Mouse (Mus musculus): Measurements from ENCODE around the gene Prss56. TPM values are rescaled to one million over a fixed set of nuclear protein-coding genes. Genes with fewer than 3 reads are reported as not detected.

The Prss56 gene
- total and polyA plus RNA-seq, 2 experiments from 2014 or later: 0.31 to 0.46 TPM

DNA sequence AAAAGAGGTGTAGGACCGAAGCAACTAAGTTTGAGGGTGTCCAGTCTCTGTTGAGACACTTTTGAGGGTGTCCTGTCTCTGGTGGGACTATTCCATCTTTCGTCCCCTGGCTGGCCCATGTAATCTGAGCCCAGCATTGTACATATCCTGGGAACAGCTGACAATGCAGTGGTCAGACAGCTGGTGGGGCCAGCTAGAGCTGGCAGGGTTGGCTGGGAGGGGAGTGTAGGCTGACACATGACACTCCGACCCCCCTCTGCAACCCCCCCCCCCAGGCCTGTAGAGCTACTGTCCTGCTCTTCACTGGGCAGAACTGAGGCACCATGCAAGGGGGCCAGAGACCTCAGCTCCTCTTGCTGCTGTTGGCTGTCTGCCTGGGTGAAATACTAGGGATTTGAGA, 22.4 kb downstream of the Prss56 start:
- DNase-seq (ENCODE audit: low spot score) (no peak), ATAC-seq (no peak)
- Histone ChIP-seq H3K4me2 (ENCODE audit: low read depth, low read length) (no peak overlapping the region), H3K4me1 (ENCODE audit: insufficient read depth, low read length) (no peaks in the 10 kb centered on the region), H3K27ac (no peak overlapping the region), H3K36me3 (ENCODE audit: insufficient read depth, low read length) (no peaks in the 10 kb centered on the region), H3K27me3 (ENCODE audit: insufficient read depth, low read length) (no peaks in the 10 kb centered on the region), H3K9me3 (ENCODE audit: low read length) (no peaks in the 10 kb centered on the region), H3K4me3 (ENCODE audit: low read length) (no peak overlapping the region), H3K9ac (replicated peaks; ENCODE audit: low read length) (no peak overlapping the region)
- TF ChIP-seq CTCF (IDR thresholded peaks at IDR 0.05; ENCODE audit: low read depth): no peak
- WGBS: 49% methylated on average over 3 of the region's 3 CpGs

DNA sequence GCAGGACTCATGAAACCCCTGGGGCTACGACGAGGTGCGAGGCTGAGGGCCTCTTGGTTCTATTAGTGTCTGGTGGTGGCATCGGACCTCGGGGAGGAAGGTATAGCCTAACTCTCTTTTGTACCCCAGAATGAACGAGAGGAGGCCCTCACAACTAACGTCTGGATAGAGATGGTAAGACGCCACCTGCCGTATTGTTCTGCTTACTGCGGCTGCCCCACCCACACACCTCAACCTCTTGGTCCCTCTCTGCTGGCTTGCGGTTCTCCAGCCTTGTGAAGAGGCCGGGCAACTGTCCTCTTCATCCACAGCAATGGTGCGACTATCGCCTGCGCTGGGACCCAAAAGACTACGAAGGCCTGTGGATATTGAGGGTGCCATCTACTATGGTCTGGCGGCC, 23.2 kb downstream of the Prss56 start:
- no peak overlapping the region for H3K4me2 ChIP-seq (ENCODE audit: low read depth, low read length)
- H3K9ac ChIP-seq (replicated peaks; ENCODE audit: low read length): no peak overlapping the region
- H3K27me3 ChIP-seq (ENCODE audit: insufficient read depth, low read length): no peaks in the 10 kb centered on the region
- 26% methylated on average over 17 of the region's 17 CpGs for WGBS
- peak; percentile 49 for TF ChIP-seq CTCF (IDR thresholded peaks at IDR 0.05; ENCODE audit: low read depth)
- H3K36me3 ChIP-seq (ENCODE audit: insufficient read depth, low read length): no peaks in the 10 kb centered on the region
- ATAC-seq (no peak), DNase-seq (ENCODE audit: low spot score) (no peak)
- H3K9me3 ChIP-seq (ENCODE audit: low read length): no peaks in the 10 kb centered on the region
- no peak overlapping the region for H3K27ac ChIP-seq
- no peaks in the 10 kb centered on the region for H3K4me1 ChIP-seq (ENCODE audit: insufficient read depth, low read length)
- H3K4me3 ChIP-seq (ENCODE audit: low read length): no peak overlapping the region

DNA sequence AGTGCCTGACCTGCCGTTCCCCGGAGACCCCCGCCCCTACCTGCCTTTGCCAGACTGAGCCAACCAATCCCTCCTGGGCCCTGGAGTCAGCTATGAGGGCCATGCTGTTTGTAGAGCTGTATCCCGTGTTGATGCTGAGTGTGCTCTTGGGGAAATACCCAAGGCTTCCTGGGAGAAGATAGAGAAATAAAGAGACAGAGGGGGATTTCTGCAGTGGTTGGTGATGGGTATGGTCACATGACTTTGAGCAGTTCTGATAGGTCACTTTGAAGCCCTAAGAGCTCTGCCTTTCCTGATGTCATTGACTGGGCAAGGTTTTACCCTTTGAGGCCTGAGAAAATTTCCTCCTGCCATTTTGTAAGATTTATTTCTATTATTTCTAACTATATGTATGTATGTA, 28.3 kb downstream of the Prss56 start:
- WGBS: 82% methylated on average over 4 of the region's 4 CpGs
- no peak overlapping the region for H3K9ac ChIP-seq (replicated peaks; ENCODE audit: low read length)
- ATAC-seq (no peak), DNase-seq (ENCODE audit: low spot score) (no peak)
- H3K27ac ChIP-seq: no peak overlapping the region
- no peaks in the 10 kb centered on the region for H3K27me3 ChIP-seq (ENCODE audit: insufficient read depth, low read length)
- no peaks in the 10 kb centered on the region for H3K9me3 ChIP-seq (ENCODE audit: low read length)
- H3K4me3 ChIP-seq (ENCODE audit: low read length): no peak overlapping the region
- H3K4me2 ChIP-seq (ENCODE audit: low read depth, low read length): no peak overlapping the region
- H3K4me1 ChIP-seq (ENCODE audit: insufficient read depth, low read length): peaks cover 15% of the 10 kb centered on the region
- TF ChIP-seq CTCF (IDR thresholded peaks at IDR 0.05; ENCODE audit: low read depth): no peak
- no peaks in the 10 kb centered on the region for H3K36me3 ChIP-seq (ENCODE audit: insufficient read depth, low read length)

DNA sequence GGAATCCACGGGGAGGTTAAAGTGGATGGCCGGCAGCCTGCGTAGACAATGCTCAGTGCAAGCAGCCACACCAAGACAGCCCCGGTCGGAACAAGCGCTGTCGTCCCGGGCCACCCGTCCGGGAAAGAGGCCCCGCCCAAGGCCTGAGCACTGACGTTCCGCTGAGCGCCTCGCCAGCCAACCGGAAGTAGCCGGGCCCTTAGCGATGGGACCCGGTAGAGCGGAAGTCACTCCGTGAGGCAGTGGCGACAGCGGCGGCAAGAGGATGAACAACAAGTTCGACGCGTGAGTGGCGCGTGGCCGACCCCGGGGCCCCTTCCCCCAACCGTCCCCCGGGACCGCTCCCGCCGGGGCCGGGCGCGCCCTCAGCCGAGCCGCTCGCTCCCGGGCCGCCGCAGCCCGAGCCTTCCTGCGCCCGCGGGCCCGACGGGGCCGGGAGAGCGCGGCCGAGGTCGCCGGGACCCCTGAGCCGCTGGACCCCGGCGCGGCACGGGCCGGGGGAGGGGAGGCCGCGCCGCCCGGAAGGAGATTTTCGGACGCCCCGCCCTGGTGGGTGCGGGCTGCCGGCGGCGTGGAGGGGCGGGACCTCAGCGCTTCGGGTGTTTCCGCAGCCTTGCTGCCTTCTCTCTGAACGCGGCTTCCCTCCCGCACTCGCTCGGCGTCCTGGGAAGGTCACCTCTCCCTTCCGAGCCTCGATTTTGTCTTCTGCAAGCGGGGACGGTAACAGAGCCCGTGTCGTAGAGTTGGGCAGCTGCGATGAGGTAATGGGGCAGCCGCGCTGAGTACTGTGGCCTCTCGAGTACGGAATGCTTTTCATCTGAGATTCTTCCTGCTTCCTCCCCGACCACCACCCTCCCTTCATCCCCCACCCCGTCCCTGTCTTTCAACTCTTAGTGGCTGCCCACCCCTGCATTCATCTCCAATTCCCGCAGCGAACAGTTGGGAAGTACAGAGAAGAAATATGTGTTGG, 30.9 kb downstream of the Prss56 start, which contains the start of gene Eif4e2:
Gene Eif4e2, plus strand, starts transcription at position 180 of the 970 bp plus-strand sequence.
- no peaks in the 10 kb centered on the region for H3K27me3 ChIP-seq (ENCODE audit: insufficient read depth, low read length)
- H3K27ac ChIP-seq: peak within 1 kb of the TSS; percentile 98
- peak within 1 kb of the TSS; percentile 89 for H3K4me3 ChIP-seq (ENCODE audit: low read length)
- peaks cover 4% of the 10 kb centered on the region; the same call in 1 of the 2 replicates for H3K36me3 ChIP-seq (ENCODE audit: insufficient read depth, low read length)
- peak within 1 kb of the TSS; percentile 71 for H3K4me2 ChIP-seq (ENCODE audit: low read depth, low read length)
- DNase-seq (ENCODE audit: low spot score): peak; percentile 97
- under 1% methylated on average over 73 of the region's 99 CpGs for WGBS
- no peaks in the 10 kb centered on the region for H3K9me3 ChIP-seq (ENCODE audit: low read length)
- TF ChIP-seq CTCF (IDR thresholded peaks at IDR 0.05; ENCODE audit: low read depth): peak; percentile 47
- H3K4me1 ChIP-seq (ENCODE audit: insufficient read depth, low read length): peaks cover 21% of the 10 kb centered on the region
- H3K9ac ChIP-seq (replicated peaks; ENCODE audit: low read length): peak within 1 kb of the TSS; percentile 93
- ATAC-seq: peak; percentile 97

DNA sequence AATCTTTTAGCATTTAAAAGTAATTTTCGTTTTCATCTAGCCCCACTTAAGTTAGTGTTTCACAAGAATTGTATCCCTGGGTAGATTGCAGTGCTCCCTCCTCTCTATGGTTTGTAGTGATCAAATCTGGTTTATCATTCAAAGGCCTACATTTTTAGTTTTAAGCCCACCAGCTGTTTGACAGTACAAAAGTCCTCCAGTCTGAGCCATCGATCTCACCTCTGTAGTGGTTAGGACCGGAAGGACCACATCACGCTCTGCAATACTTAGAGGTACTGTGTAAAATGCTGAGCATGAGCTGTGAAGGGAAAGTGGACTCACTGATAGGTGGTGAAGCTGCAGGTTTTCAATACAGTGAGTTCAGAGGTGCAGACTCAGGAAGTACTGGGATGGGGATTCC, 31.6 kb downstream of the Prss56 start:
- no peak for TF ChIP-seq CTCF (IDR thresholded peaks at IDR 0.05; ENCODE audit: low read depth)
- Histone ChIP-seq H3K36me3 (ENCODE audit: insufficient read depth, low read length) (peaks cover 6% of the 10 kb centered on the region; the same call in 1 of the 2 replicates), H3K4me3 (ENCODE audit: low read length) (peak overlapping the region; percentile 89), H3K4me2 (ENCODE audit: low read depth, low read length) (peak overlapping the region; percentile 71), H3K27me3 (ENCODE audit: insufficient read depth, low read length) (no peaks in the 10 kb centered on the region), H3K9ac (replicated peaks; ENCODE audit: low read length) (peak overlapping the region; percentile 93), H3K9me3 (ENCODE audit: low read length) (no peaks in the 10 kb centered on the region), H3K27ac (peak overlapping the region; percentile 98; the same call in 1 of the 2 replicates), H3K4me1 (ENCODE audit: insufficient read depth, low read length) (peaks cover 21% of the 10 kb centered on the region)
- DNase-seq (ENCODE audit: low spot score) (no peak), ATAC-seq (no peak)
- 22% methylated on average over 4 of the region's 4 CpGs for WGBS

DNA sequence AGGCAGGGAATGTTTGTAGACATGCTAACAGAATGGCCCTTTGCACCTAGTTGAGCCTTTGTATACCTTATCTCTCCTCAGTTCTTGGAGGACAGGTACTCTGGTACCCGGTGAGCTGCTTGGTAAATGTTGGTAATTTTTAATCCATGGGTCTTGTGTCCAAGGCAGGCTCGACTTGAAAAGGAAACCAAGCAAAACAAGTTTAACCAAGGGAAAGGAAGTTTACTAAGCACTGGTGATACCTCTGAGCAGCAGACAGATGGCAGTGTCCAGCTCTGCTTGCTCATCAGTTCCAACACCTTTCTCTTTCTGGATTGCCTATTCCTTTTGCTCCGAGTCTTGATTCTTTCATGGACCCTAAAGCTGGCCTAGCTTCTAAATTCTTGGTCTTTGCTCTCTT, 34.8 kb downstream of the Prss56 start:
- Histone ChIP-seq H3K36me3 (ENCODE audit: insufficient read depth, low read length) (peaks cover 33% of the 10 kb centered on the region), H3K9me3 (ENCODE audit: low read length) (no peaks in the 10 kb centered on the region), H3K9ac (replicated peaks; ENCODE audit: low read length) (no peak overlapping the region), H3K4me2 (ENCODE audit: low read depth, low read length) (no peak overlapping the region), H3K27me3 (ENCODE audit: insufficient read depth, low read length) (no peaks in the 10 kb centered on the region), H3K4me1 (ENCODE audit: insufficient read depth, low read length) (peaks cover 20% of the 10 kb centered on the region), H3K4me3 (ENCODE audit: low read length) (no peak overlapping the region), H3K27ac (no peak overlapping the region)
- ATAC-seq (no peak), DNase-seq (ENCODE audit: low spot score) (peak; percentile 28)
- 59% methylated on average over 3 of the region's 3 CpGs for WGBS
- TF ChIP-seq CTCF (IDR thresholded peaks at IDR 0.05; ENCODE audit: low read depth): peak; percentile 74

DNA sequence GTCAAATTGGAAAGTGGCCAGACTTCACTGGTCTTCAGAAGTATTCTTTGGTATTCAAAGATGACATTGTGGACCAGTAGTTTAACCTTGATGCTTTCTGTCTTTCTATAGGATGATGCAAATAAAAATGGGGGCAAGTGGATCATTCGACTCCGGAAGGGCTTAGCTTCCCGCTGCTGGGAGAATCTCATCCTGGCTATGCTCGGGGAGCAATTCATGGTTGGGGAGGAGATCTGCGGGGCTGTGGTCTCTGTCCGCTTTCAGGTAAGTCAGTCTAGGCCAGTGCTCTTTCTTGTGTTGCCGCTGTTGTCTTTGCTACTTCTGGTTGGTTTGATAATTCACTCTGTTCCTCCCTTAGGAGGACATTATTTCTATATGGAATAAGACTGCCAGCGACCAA, 42.6 kb downstream of the Prss56 start:
- Histone ChIP-seq H3K9me3 (ENCODE audit: low read length) (no peaks in the 10 kb centered on the region), H3K27ac (no peak overlapping the region), H3K4me2 (ENCODE audit: low read depth, low read length) (no peak overlapping the region), H3K4me3 (ENCODE audit: low read length) (no peak overlapping the region), H3K36me3 (ENCODE audit: insufficient read depth, low read length) (peaks cover 79% of the 10 kb centered on the region), H3K4me1 (ENCODE audit: insufficient read depth, low read length) (no peaks in the 10 kb centered on the region), H3K9ac (replicated peaks; ENCODE audit: low read length) (no peak overlapping the region), H3K27me3 (ENCODE audit: insufficient read depth, low read length) (no peaks in the 10 kb centered on the region)
- ATAC-seq (no peak), DNase-seq (ENCODE audit: low spot score) (no peak)
- no peak for TF ChIP-seq CTCF (IDR thresholded peaks at IDR 0.05; ENCODE audit: low read depth)
- 95% methylated on average over 8 of the region's 8 CpGs for WGBS

Measured in hindbrain, postnatal 0 days (tissue).